Mouse (Mus musculus) heart, postnatal 0 days (tissue): ENCODE measurements at regions not wholly inside any gene's neighbourhood (a gene's known extent, or its start where the extent isn't known, plus 50 kb on each side); places are given as distances from the start of the nearest gene placed in this dataset.

Experiments used
- CTCF ChIP-seq: IDR thresholded peaks from 2 replicates; pipeline ENCODE4 v1.5.1; 2016; ENCODE audit warnings: antibody characterized with exemption, control low read depth, low read depth
- EP300 ChIP-seq: IDR thresholded peaks from 2 replicates; pipeline ENCODE4 v1.6.1; 2016; ENCODE audit warnings: antibody characterized with exemption, low read depth

DNA sequence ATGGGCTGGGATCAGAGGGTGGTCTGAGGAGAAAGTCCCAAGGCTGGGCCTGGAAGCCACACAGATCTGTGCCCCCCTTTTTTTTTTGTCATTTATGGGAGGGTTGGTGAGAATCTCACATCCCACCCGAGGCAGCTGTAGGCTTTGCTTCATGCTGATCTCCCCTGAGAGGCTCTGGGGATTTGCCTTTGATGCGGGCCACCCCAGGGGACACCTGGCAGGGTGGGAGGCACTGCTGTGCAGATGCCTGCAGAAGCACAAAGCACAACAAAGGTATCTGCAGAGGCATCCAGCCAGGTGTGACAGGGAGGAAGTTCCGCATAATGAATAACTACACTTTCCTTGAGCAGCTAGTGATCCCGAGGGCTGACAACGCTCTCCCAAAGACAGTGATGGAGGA, 62.7 kb downstream of the Ccdc185 start:
- TF ChIP-seq EP300 (no peak), CTCF (no peak)
